Mouse (Mus musculus) mature B cell (primary cell): ENCODE data around the gene Gm45713.
"Not testable (repeated sequence)": the region's sequence is repeated elsewhere in the genome, so short reads cannot be mapped to it uniquely, and the experiment has no call there.

Source experiments
- in situ Hi-C: fragments of 300-500 bp; cut with MboI; formaldehyde crosslinking; loops from 2 replicates; pipeline ENCODE4 v1.14.3; 2019

Gm45713 gene

DNA sequence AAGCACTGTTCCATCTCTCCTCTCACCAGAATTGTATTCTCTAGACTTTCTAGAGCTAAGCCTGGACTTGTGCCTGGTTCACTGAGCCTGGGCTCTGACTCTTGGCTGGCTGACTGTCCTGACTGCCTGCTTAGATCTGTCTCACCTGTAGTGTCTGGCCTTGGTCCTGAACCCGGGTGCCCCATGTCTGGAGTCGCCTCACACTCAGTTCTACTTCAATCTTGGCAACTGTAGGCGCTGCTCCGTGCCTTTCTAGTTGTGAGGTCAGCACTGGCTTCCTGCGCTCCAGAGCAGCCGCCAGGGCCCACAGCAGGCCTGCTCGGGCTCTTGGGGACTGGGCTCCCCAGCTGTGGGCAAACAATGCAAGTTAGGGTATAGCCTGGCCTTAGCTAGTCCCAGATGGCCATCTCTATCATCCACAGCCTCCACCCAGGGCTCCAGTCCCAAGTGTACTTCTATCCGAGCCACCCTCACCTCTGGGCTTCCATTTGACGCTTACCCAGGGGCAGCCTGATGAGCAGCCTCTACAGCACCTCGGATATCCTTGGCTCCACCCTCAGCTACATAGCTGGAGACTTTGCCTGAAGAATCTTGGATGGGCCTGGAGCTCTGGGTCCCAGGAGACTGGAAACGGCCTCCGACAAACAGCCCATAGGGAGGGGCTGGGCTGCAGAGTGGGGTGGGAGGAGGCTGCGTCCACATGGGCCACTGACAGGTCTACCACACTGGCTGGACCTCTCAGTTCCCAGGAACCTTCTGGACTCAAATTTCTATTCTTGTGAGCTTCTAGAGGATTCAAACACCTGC lies 8.5 kb upstream of the Gm45713 start:
- in situ Hi-C loops = no loop called here

DNA sequence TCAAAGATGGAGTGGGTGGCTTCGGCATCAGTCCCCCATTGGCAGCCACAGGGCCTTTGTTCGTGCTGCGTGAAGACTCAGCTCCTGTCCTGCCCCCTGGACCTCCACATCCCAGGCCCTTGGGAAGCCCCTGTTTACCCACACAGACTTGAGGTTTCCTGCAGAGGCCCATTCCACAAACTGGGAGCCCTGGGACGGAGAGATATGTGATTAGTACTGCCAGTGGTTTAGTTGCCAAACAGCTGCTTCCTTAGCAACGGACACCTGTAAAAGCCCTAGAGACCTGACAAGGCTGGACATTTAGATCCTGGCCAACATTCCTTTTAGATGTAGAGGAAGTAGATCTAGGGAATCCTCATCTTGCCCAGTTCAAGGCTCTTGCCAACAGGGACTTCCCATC lies 5.9 kb upstream of the Gm45713 start:
- in situ Hi-C loops = no loop called here

DNA sequence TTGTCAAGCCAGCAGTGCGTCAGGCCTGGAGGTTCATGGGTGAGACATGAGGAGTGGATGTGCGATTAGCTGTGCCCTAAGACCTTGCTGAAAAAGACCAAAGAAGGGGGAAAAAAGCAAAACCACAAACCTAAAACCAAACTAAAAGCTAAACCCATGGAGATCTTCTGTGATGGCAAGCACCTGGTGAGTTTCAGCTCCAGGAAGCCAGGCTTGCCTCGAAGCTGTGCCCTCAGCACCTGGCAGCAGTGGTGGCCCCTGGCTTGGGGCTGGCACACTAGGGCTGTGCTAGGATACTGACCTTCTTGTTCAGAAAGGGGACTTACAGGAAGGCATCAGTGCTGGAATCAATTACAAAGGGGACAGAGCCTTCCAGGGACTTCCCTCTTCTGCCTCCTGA lies 5.3 kb upstream of the Gm45713 start:
- in situ Hi-C loops = no loop called here

DNA sequence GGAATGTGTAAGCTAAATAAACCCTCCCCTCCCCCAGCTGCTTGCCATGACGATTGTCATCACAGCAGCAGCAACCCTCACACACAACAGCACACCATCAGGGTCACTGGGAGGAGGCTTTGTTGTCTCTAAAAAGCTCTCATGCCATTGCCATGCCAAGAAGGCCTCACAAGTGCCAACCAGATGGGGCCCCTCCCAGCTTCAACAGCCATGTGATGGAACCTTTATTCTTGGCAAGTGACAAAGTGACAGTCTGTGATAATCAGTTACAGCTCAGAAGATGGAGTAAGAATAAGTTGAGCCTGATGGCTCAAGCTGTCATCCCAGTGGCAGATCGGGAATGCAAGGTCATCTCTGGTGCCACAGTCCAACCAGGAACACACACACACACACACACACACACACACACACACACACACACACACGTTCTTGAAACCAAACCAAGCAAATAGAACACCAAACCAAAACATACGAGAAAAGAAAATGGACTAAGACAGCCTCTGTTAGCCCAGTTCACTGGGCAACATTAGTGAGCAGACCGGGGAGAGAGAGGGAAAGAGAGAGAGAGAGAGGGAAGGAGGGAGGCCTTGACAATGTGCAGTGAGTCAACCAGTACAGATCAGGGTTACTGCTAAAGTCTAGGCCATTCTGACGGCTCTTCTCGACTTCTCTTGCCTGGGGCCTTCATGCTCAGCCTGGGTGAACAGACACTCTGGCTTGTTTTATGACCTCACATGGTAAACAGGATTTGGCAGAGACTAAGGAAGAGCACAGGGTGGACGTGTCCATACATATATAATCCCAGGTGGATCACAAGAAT lies 4.1 kb upstream of the Gm45713 start:
- in situ Hi-C loops = no loop called here

DNA sequence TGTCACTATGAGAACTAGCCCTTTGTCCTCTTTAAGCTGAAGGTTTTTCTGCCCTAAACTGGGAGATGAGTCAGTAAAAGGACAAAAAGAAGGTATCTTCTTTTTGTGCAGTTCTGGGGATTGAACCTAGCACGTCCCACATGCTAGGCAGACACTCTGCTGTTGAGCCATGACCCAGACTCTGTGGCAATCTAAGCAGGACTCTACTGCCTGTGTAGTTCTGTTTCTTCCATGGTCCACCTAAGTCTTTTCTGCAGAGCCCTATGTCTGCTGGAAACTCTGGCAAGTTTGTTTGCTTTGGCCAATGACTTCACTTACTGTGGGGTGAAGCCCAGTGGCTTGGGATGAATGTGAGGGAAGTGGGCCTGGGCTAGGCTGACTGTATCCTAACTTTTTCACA lies 2.4 kb upstream of the Gm45713 start:
- in situ Hi-C loops = no loop called here

DNA sequence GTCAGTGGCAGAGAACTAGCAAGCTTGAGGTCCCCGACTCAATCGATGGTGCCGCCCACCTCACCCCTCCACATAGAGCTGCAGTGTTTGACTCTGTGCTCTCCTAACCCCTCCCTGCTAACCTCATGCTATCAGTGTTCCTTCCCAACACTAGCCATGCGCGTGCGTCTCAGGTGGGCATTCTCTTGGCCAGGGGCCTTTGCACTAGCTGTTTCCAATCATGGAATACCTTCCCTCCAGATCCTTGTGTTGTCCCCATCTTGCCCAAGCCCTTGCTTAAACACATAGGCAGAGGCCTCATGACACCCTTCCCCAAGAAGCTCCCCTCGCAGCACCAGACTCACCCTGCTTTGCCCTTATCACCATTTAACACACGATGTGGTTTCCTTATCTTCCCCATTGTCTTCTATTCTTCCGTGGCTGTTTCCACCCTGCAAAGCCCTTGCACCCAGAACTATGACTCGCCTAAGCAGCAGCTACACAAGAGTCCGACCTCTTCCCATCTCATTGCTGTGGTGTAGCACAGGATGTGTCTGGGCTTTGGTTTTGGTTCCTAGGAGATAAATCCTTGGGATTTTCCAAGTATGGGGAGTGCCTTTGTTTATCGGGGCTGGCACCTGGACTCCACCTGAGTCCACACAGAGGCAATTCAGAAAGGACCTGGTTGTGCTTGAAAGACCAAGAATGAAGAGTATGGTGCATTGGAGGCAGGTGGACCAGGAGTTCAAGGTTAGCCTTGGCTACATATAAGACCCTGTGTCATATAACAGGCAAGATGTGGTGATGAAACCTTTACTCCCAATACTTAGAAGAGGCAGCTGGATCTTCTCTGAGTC lies 1.4 kb upstream of the Gm45713 start:
- in situ Hi-C loops = no loop called here

DNA sequence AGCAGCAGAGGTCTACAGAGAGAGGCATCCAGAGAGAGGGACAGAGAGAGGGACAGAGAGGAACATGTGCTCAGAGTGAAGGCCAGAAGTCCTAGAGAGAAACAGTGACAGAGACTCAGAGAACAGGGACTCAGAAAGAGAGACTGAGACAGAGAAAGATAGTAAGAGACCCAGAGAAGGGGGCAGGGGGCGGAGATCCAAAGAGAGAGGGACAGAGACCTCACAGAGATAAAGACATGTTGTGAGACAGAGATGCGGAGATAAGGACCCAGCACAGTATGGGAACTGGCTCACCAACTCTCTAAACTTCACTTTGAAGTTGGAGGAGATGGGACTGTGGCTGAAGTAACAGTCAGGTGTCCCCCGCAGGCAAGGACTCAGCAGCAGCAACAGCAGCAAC lies 661 bp downstream of the Gm45713 start:
- in situ Hi-C loops = no loop called here

DNA sequence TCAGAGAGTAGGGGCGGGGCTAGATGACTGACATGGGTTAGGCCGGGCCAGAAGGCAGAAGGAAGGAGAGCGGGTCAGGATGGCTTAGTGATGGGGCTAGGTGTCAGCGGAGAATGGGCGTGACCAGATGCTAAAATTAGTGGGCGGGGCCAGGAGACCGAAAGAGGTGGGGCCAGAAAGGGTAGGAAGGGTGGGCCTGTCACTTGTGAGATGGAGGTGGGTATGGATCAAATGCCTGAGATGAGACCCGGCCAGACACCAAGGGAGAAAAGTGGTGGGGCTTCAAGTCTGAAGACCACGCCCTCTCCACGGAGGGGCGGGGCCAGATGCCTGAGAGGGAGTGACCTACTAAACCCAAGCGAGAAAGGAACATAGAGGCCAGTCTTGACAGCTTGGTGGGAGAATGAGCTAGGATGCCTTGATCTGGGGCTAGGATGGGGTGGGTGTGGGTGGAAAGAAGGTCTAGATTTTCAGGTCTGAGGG lies 1.4 kb downstream of the Gm45713 start:
- in situ Hi-C loops = loop anchor here (5.0 kb wide), 1 partner anchor 47 kb away; no protein-coding TSS in a partner anchor

DNA sequence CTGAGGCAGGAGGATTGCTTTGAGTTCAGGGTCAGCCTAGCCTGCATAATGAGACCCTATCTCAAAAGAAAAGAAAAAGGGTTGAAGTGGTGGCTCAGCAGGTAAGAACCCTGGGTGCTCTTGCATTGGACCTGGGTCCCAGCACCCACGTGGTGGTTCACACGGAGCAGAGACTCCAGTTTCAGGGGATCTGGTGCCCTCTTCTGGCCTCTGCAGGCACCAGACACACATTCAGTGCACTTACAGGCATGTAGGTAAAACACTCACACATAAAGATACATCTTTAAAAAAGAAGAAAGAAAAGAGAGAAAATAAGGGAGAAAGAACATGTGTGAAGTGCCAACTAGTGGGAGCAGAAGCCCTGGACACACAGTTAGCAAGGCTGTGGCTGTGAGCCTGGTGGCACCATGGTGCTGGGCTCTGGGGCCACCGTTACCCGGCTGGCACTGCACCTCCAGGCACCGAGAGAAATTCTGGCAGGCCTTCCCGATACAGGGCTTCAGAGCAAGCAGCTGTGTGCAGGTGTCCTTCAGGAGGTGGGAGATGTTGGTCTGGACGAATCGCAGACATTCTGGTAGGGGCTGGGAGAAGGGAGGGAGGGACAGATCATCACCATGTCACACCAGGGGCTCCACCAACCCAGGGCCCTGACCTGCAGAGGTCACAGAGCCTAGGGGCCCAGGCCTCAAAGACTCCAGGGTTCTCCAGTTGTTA lies 2.4 kb downstream of the Gm45713 start:
- in situ Hi-C loops = loop anchor here (5.0 kb wide), 1 partner anchor 46 kb away; no protein-coding TSS in a partner anchor

DNA sequence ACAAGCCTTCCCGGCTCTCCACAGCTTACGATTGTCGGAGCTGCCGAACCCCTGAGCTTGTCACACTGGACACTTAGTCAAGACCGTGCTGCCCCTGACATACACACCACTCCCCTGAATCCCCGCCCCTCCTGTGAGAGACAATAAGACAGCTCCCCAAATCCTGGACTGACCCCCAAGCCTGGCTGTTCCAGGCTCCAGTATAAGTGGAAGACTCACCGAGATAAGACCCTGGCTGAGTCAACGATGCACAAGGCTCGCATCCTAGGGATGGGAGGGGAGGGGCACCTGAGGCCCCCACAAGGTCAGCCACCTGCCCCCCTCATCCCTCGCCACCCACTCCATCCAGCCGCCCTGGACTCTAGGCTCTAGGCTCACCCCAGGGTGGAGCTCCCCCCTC lies 4.2 kb downstream of the Gm45713 start:
- in situ Hi-C loops = loop anchor here (5.0 kb wide), 1 partner anchor 45 kb away; no protein-coding TSS in a partner anchor

DNA sequence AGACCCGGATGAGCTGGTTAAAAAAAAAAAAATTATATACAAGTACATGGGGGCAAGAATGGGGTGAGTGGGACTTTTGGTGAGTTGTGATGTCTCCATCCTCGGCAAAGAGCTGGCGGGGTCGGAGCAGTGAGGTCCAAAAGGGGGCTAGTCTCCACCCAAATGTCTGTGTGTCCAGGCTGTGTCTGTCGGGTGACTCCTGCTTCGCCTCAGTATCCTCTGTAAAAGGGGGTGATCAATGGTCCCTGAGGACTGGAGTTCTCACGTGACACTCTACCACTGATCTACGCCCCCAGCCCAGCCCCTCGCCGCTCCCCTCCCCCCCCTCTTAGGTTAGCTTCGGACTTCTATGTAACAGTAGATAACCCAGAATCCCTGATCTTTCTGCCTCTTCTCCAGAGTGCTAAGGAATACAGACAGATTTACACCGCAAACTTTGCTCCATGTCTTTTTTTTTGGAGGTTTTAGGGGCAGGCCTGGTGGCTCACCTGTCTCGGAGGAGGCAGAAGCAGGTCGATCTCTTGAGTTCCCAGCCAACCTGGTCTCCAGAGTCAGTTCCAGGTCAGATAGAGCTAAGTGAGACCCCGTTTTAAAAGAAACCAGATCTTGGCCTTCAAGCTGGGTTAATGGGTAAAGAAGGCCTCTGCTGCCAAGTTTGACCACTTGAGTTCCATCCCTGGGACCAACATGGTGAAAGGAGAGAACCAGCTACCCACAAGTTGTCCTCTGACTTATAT lies 6.1 kb downstream of the Gm45713 start:
- in situ Hi-C loops = loop anchor here (5.0 kb wide), 1 partner anchor 43 kb away; no protein-coding TSS in a partner anchor

DNA sequence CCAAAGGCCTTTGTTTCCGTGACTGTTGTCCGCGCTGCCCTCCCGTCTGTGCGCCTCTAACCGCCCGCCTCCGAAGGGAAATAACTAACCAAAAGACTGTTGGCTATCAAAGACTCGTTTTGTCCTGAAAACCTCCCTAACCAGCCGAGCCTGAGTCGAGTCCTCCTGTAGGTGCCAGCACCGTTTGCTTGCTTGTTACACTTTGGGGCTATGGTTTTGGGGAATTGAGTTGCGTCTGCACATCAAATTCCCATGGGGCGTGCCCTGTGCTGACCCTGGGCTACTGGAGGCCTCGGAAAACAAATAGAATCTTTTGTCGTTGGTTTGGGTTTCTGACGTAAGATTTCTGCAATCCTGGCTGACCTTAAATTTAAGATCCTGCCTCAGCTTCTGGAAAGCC lies 6.7 kb downstream of the Gm45713 start:
- in situ Hi-C loops = no loop called here

DNA sequence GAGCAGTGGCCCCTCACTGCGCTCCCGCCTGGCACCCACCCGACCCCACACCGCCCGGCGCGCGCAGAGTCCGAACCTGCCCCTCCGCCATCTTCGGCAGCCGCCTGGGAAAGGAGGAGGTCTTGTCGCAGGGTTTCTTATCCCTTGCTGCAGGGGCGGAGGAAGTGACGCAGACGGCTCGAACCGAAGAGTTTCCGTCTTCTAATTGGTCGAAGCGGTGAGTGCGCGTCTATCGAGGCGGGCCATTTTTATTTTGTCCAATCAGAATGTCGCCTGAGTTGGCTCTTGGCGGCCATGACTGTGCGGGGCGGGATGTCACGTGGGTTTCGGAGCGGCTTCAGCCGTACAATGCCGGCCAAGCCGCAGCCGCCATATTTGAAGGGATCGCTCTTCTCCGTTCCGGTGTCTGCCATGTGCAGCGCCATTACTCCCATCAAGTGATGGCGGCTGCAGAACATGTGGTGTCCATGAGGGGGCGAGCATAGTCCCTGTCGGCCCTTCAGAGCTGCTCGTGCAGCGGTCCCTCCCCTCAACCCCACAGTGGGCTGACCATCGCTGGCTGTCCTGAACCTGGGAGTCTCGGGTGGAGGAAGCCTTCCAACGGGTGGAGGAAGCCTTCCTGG lies 7.3 kb downstream of the Gm45713 start, which contains the start of gene Rpl13a:
Rpl13a (minus strand) TSS at position 138 of the 623 bp plus-strand sequence.
- in situ Hi-C loops = no loop called here

DNA sequence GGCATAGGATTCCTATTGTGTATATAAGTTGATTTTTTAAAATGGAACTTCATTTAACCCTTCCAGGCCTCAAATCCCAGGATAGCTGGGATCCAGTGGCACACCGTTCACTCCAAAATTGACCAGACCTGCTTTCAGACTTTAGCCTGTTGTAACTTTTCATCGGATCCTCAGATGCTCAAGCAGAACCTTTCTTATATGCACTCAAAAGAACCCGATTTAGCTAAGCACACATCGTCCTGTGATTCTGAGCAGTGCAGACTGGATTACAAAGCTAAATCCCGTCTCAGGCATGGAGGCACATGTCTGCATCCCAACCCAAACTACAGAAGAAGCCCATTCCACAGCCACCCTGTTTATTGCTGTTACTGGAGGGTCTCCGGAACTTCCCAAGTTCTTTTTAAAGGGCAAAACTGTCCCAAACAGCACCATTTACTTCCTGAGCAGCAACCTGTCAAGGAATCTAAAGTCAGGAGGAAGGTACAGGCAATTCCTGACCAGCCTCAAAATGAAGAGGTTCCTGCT lies 8.3 kb downstream of the Gm45713 start:
- in situ Hi-C loops = no loop called here

DNA sequence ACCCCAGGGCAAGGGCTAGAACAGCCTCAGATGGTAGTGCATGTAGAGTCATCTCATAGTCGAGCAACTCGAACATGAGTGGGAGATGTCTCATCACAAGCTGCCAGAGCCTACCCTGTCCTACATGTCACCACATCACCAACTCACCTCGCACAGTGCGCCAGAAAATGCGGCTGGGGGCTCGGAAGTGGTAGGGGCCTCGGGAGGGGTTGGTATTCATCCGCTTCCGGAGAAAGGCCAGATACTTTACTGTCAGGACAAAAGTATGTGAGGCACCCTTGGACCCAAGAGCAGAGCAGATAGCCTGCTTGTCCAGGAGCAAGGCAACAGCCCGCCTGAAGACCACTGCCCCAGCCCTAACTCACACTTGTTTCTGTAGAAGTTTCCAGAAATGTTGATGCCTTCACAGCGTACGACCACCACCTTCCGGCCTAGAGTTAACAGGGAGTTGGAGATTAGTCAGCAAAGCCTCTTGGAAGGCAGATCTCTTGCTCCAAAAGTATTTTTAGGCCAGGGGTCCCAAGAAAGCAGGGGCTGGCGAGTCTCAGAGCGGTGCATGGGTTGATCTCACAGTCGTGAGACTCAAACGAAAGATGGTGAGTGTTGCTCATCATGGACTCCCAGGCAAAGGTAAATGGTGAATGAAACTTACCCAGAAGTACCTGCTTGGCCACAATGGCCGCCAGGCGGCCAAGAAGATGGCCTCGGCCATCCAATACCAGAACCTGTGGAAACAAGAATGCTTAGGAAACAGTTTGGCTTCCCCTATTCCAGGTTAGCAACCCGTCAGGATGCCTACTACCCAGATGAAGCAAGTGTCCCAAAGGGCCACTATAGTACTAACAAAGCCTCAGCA lies 9.0 kb downstream of the Gm45713 start:
- in situ Hi-C loops = no loop called here

DNA sequence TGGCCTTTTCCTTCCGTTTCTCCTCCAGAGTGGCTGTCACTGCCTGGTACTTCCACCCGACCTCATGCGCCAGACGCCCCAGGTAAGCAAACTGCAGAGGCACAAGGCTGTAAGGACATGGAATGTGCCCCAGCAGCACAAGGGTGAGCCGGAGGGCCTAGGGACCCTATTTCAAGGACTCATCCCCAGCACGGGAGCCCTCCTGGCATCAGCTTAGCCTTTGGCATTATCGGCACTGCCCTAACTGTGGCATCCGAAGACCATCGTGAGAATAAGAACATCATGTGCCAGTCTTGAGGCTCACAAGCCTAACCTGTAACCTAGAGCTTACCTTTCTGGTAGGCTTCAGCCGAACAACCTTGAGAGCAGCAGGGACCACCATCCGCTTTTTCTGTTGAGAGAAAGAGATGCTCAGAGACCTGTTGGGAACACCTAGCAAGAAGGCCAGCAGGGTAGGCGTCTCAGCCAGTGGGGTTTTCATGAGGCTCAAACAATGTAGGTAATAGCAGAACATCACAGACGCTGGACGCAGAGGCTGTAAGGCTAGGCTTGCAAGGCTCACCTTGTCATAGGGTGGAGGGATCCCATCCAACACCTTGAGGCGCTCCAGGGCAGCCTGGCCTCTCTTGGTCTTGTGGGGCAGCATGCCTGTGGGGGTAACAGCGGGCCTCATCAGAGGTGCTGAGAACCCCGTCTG lies 9.7 kb downstream of the Gm45713 start:
- in situ Hi-C loops = no loop called here

DNA sequence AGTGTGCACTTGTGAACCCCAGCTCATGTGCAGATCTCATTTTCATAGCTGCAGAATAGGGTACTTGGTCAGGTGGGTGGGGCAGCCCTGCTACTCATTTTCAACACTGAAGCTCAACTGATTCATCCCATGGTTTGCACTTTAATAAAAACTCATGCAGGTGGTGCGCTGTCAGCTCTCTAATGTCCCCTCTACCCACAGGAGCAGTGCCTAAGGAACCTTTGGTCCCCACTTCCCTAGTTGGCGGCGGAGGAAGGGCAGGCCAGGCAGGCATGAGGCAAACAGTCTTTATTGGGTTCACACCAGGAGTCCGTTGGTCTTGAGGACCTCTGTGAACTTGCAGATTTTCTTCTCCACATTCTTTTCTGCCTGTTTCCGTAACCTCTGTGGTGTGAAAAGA lies 10.4 kb downstream of the Gm45713 start:
- in situ Hi-C loops = not testable (repeated sequence)

DNA sequence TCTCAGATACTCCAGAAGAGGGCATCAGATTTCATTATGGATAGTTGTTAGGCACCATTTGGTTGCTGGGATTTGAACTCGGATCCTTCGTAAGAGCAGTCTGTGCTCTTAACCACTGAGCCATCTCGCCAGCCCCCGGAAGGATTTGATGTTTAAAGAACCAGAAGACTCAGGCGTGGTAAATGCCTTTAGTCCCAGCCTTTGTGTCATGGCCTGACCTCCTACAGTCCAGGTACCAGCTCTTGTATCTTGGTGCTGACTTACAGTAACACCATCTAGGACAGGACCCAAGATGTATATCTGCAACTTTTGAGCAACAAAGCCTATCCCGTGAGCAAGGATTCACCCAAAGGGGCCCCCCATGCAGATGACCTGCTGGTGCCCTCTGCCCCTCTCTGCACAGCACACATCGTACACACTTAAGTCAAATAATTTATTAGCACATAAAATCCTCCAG lies 10.9 kb downstream of the Gm45713 start:
- in situ Hi-C loops = no loop called here
